Mouse (Mus musculus) heart, embryonic 16.5 days (tissue): ENCODE measurements around the gene Wnt8b. TPM values are rescaled to one million over a fixed set of nuclear protein-coding genes. Genes with fewer than 3 reads are reported as not detected.

Experiments
- ATAC-seq: fragments of 200-750 bp; cut with Nextera tagmentation; replicated peaks from 2 replicates; pipeline ENCODE4 v1.8.0; 2017; ENCODE audit warnings: moderate number of reproducible peaks; ENCODE audit not compliant: insufficient read depth, low FRiP score; ENCODE audit errors: extremely low read depth
- H3K27ac ChIP-seq: fragments of 300-500 bp; sonication (generic); 2 replicates; pipeline ENCODE4 v1.5.1; 2014; ENCODE audit warnings: mild to moderate bottlenecking, low read length, control low read depth, moderate library complexity
- H3K27me3 ChIP-seq: fragments of 300-500 bp; sonication (generic); 2 replicates; pipeline ENCODE4 v1.6.1; 2014; ENCODE audit warnings: low read length, mixed read lengths; ENCODE audit not compliant: control insufficient read depth, insufficient read depth
- H3K36me3 ChIP-seq: fragments of 300-500 bp; sonication (generic); 2 replicates; pipeline ENCODE4 v1.6.1; 2014; ENCODE audit not compliant: control insufficient read depth, insufficient read depth
- H3K4me1 ChIP-seq: fragments of 300-500 bp; sonication (generic); 2 replicates; pipeline ENCODE4 v1.6.1; 2014; ENCODE audit warnings: low read length, mixed read lengths; ENCODE audit not compliant: control insufficient read depth, insufficient read depth
- H3K4me2 ChIP-seq: fragments of 300-500 bp; sonication (generic); 2 replicates; pipeline ENCODE4 v1.6.1; 2014; ENCODE audit warnings: low read depth, mild to moderate bottlenecking, control low read depth, low read length
- H3K4me3 ChIP-seq: fragments of 300-500 bp; sonication (generic); 2 replicates; pipeline ENCODE4 v1.5.1; 2014; ENCODE audit warnings: mild to moderate bottlenecking, control low read depth, low read length
- H3K9ac ChIP-seq: fragments of 300-500 bp; sonication (generic); 2 replicates; pipeline ENCODE4 v1.6.1; 2014; ENCODE audit warnings: low read length, control low read depth
- H3K9me3 ChIP-seq: fragments of 300-500 bp; sonication (generic); replicated peaks from 2 replicates; pipeline ENCODE4 v1.6.1; 2016; ENCODE audit warnings: low read length; ENCODE audit not compliant: control insufficient read depth
- WGBS: fragments of 180-500 bp; shearing (Covaris S2); extraction: QIAGEN DNeasy Blood & Tissue Kit; methylation state at CpG from one replicate; pipeline ENCODE4 v1.1.7; 2014; 5-methylcytosine and 5-hydroxymethylcytosine counted together
- polyA plus RNA-seq: library from polyadenylated mRNA; unstranded; fragments of >200 nt; fragmentation: Nextera tagmentation; extraction: Ambion mirVana; gene quantifications from 2 replicates; pipeline ENCODE4 v1.2.1, GENCODE M21; 2015

Gene Wnt8b
- polyA plus RNA-seq, 1 experiment from 2014 or later: 0.08 TPM

- peaks cover 18% of the 10 kb centered on the region for H3K36me3 ChIP-seq
- ATAC-seq: peak; percentile 97
- under 1% methylated on average over 33 of the region's 33 CpGs for WGBS
Observed at GRCm38 (mm10) chr19:44562652-44563206, 69.5 kb downstream of the Wnt8b start, which contains the start of gene Hif1an. Hif1an (plus strand) TSS chr19:44562850.

More at GRCm38 (mm10) chr19:44562652-44563206, 69.5 kb downstream of the Wnt8b start, which contains the start of gene Hif1an:
- no peaks in the 10 kb centered on the region for H3K9me3 ChIP-seq
- H3K27ac ChIP-seq: peak within 1 kb of the TSS; percentile 68
- H3K4me2 ChIP-seq: peak within 1 kb of the TSS; percentile 83
- H3K4me1 ChIP-seq: peaks cover 14% of the 10 kb centered on the region
- peak within 1 kb of the TSS; percentile 89 for H3K9ac ChIP-seq
- H3K4me3 ChIP-seq: peak within 1 kb of the TSS; percentile 88
- no peaks in the 10 kb centered on the region for H3K27me3 ChIP-seq

Other genes with a start within 250 kb of the Wnt8b start
- gene Scd2, start 199.8 kb upstream of the Wnt8b start, polyA plus RNA-seq: 134 and 148 TPM in 2 replicates
- gene Scd4, start 160.4 kb upstream of the Wnt8b start, polyA plus RNA-seq: 4.4 and 4.8 TPM in 2 replicates
- gene Scd1, start 85.6 kb upstream of the Wnt8b start, polyA plus RNA-seq: 1.1 and 1.2 TPM in 2 replicates
- 2.2 and 2.3 TPM in 2 replicates for gene Sec31b, start 52.4 kb downstream of the Wnt8b start, polyA plus RNA-seq
- gene Gm20538, start 59.4 kb downstream of the Wnt8b start, polyA plus RNA-seq: not detected in 2 replicates
- gene Ndufb8, start 62.0 kb downstream of the Wnt8b start, polyA plus RNA-seq: 1,230 and 1,261 TPM in 2 replicates
- gene Hif1an, start 69.4 kb downstream of the Wnt8b start, polyA plus RNA-seq: 22.2 and 27.6 TPM in 2 replicates